Mouse (Mus musculus): ENCODE measurements around the gene Psme2. TPM values are rescaled to one million over a fixed set of nuclear protein-coding genes. Genes with fewer than 3 reads are reported as not detected.

The Psme2 gene
- polyA plus RNA-seq, 2 experiments = 78.5 to 239 TPM

- no peaks in the 10 kb centered on the region for H3K27me3 ChIP-seq (ENCODE audit: control insufficient read depth, insufficient read depth, low read length)
- no peak for TF ChIP-seq POLR2A (IDR thresholded peaks at IDR 0.05; ENCODE audit: borderline replicate concordance, extremely low read depth, insufficient read depth, insufficient read length)
- H3K4me3 ChIP-seq (replicated peaks; ENCODE audit: low read length) = no peak overlapping the region
- ATAC-seq (ENCODE audit: low FRiP score, low read depth) = no peak
- peaks cover under 1% of the 10 kb centered on the region; the same call in 1 of the 2 replicates for H3K36me3 ChIP-seq (ENCODE audit: control insufficient read depth, insufficient read depth, low read length)
- H3K9ac ChIP-seq (ENCODE audit: low read depth, low read length, severe bottlenecking) = no peak overlapping the region
- 85% methylated on average over 7 of the region's 7 CpGs for WGBS
- no peak for DNase-seq (ENCODE audit: low spot score)
- H3K9me3 ChIP-seq (ENCODE audit: control insufficient read depth, low read length) = no peaks in the 10 kb centered on the region
- no peaks in the 10 kb centered on the region; the same call in 1 of the 2 replicates for H3K4me1 ChIP-seq (ENCODE audit: control insufficient read depth, insufficient read depth, low read length)
- no peak overlapping the region for H3K4me2 ChIP-seq (replicated peaks; ENCODE audit: low read depth, low read length, severe bottlenecking)
- H3K27ac ChIP-seq (replicated peaks; ENCODE audit: low read depth, low read length) = no peak overlapping the region
These were observed 23.8 kb upstream of the Psme2 start for GRCm38 (mm10) chr14:55614565-55615178.

- ATAC-seq (ENCODE audit: low FRiP score, low read depth) = no peak
These were observed 22.4 kb upstream of the Psme2 start for GRCm38 (mm10) chr14:55613346-55613745.

GRCm38 (mm10) chr14:55608339-55608738 is 17.4 kb upstream of the Psme2 start:
- DNase-seq (ENCODE audit: low spot score) = no peak
- Histone ChIP-seq H3K27ac (replicated peaks; ENCODE audit: low read depth, low read length) (no peak overlapping the region), H3K4me2 (replicated peaks; ENCODE audit: low read depth, low read length, severe bottlenecking) (no peak overlapping the region), H3K27me3 (ENCODE audit: control insufficient read depth, insufficient read depth, low read length) (no peaks in the 10 kb centered on the region), H3K36me3 (ENCODE audit: control insufficient read depth, insufficient read depth, low read length) (peaks cover 40% of the 10 kb centered on the region), H3K4me1 (ENCODE audit: control insufficient read depth, insufficient read depth, low read length) (peaks cover 5% of the 10 kb centered on the region), H3K4me3 (replicated peaks; ENCODE audit: low read length) (no peak overlapping the region), H3K9me3 (ENCODE audit: control insufficient read depth, low read length) (no peaks in the 10 kb centered on the region), H3K9ac (ENCODE audit: low read depth, low read length, severe bottlenecking) (no peak overlapping the region)
- no peak for ATAC-seq (ENCODE audit: low FRiP score, low read depth)
- TF ChIP-seq POLR2A (IDR thresholded peaks at IDR 0.05; ENCODE audit: borderline replicate concordance, extremely low read depth, insufficient read depth, insufficient read length) = no peak
- WGBS = 96% methylated on average over 6 of the region's 6 CpGs

More at GRCm38 (mm10) chr14:55613346-55613745, 22.4 kb upstream of the Psme2 start:
- Histone ChIP-seq H3K4me2 (replicated peaks; ENCODE audit: low read depth, low read length, severe bottlenecking) (no peak overlapping the region), H3K4me1 (ENCODE audit: control insufficient read depth, insufficient read depth, low read length) (no peaks in the 10 kb centered on the region), H3K9ac (ENCODE audit: low read depth, low read length, severe bottlenecking) (no peak overlapping the region), H3K36me3 (ENCODE audit: control insufficient read depth, insufficient read depth, low read length) (peaks cover 14% of the 10 kb centered on the region), H3K27ac (replicated peaks; ENCODE audit: low read depth, low read length) (no peak overlapping the region), H3K9me3 (ENCODE audit: control insufficient read depth, low read length) (no peaks in the 10 kb centered on the region), H3K27me3 (ENCODE audit: control insufficient read depth, insufficient read depth, low read length) (no peaks in the 10 kb centered on the region), H3K4me3 (replicated peaks; ENCODE audit: low read length) (no peak overlapping the region)
- DNase-seq (ENCODE audit: low spot score) = no peak
- TF ChIP-seq POLR2A (IDR thresholded peaks at IDR 0.05; ENCODE audit: borderline replicate concordance, extremely low read depth, insufficient read depth, insufficient read length) = no peak
- WGBS = 73% methylated on average over 6 of the region's 6 CpGs

GRCm38 (mm10) chr14:55605743-55606459 is 15.0 kb upstream of the Psme2 start:
- ATAC-seq (ENCODE audit: low FRiP score, low read depth) (no peak), DNase-seq (ENCODE audit: low spot score) (no peak)
- no peak overlapping the region for H3K27ac ChIP-seq (replicated peaks; ENCODE audit: low read depth, low read length)
- WGBS = 95% methylated on average over 16 of the region's 16 CpGs
- H3K36me3 ChIP-seq (ENCODE audit: control insufficient read depth, insufficient read depth, low read length) = peaks cover 64% of the 10 kb centered on the region
- H3K27me3 ChIP-seq (ENCODE audit: control insufficient read depth, insufficient read depth, low read length) = no peaks in the 10 kb centered on the region
- H3K4me3 ChIP-seq (replicated peaks; ENCODE audit: low read length) = no peak overlapping the region
- peaks cover 5% of the 10 kb centered on the region for H3K4me1 ChIP-seq (ENCODE audit: control insufficient read depth, insufficient read depth, low read length)
- no peaks in the 10 kb centered on the region for H3K9me3 ChIP-seq (ENCODE audit: control insufficient read depth, low read length)
- H3K4me2 ChIP-seq (replicated peaks; ENCODE audit: low read depth, low read length, severe bottlenecking) = no peak overlapping the region
- H3K9ac ChIP-seq (ENCODE audit: low read depth, low read length, severe bottlenecking) = no peak overlapping the region
- TF ChIP-seq POLR2A (IDR thresholded peaks at IDR 0.05; ENCODE audit: borderline replicate concordance, extremely low read depth, insufficient read depth, insufficient read length) = no peak

- Histone ChIP-seq H3K9ac (ENCODE audit: low read depth, low read length, severe bottlenecking) (no peak overlapping the region), H3K9me3 (ENCODE audit: control insufficient read depth, low read length) (no peaks in the 10 kb centered on the region), H3K4me2 (replicated peaks; ENCODE audit: low read depth, low read length, severe bottlenecking) (peak overlapping the region; percentile 49; the same call in 1 of the 2 replicates), H3K27ac (replicated peaks; ENCODE audit: low read depth, low read length) (no peak overlapping the region), H3K27me3 (ENCODE audit: control insufficient read depth, insufficient read depth, low read length) (no peaks in the 10 kb centered on the region), H3K4me1 (ENCODE audit: control insufficient read depth, insufficient read depth, low read length) (peaks cover 5% of the 10 kb centered on the region), H3K4me3 (replicated peaks; ENCODE audit: low read length) (no peak overlapping the region), H3K36me3 (ENCODE audit: control insufficient read depth, insufficient read depth, low read length) (peaks cover 73% of the 10 kb centered on the region)
- TF ChIP-seq POLR2A (IDR thresholded peaks at IDR 0.05; ENCODE audit: borderline replicate concordance, extremely low read depth, insufficient read depth, insufficient read length) = no peak
- WGBS = 86% methylated on average over 11 of the region's 11 CpGs
- no peak for DNase-seq (ENCODE audit: low spot score)
- no peak for ATAC-seq (ENCODE audit: low FRiP score, low read depth)
These were observed 13.9 kb upstream of the Psme2 start for GRCm38 (mm10) chr14:55604823-55605222.

Data from limb, embryonic 14.5 days (tissue).